Mouse (Mus musculus): ENCODE measurements at regions not wholly inside any gene's neighbourhood (a gene's known extent, or its start where the extent isn't known, plus 50 kb on each side); places are given as distances from the start of the nearest gene placed in this dataset.

- no peaks in the 10 kb centered on the region for H3K36me3 ChIP-seq
- H3K4me2 ChIP-seq (replicated peaks) = no peak overlapping the region; the same call in none of the 2 replicates
These were observed 82.1 kb upstream of the Tab2 start for GRCm38 (mm10) chr10:8037986-8038631.

GRCm38 (mm10) chr10:8036293-8036692 is 80.3 kb upstream of the Tab2 start:
- no peaks in the 10 kb centered on the region for H3K9me3 ChIP-seq
- no peak for ATAC-seq (ENCODE audit: low FRiP score, low read depth)
- H3K4me3 ChIP-seq = no peak overlapping the region
- 59% methylated on average over 4 of the region's 4 CpGs for WGBS
- H3K36me3 ChIP-seq = no peaks in the 10 kb centered on the region
- H3K27ac ChIP-seq (replicated peaks) = no peak overlapping the region
- no peak overlapping the region for H3K9ac ChIP-seq (replicated peaks)
- peaks cover 34% of the 10 kb centered on the region for H3K4me1 ChIP-seq
- no peaks in the 10 kb centered on the region for H3K27me3 ChIP-seq
- no peak overlapping the region for H3K4me2 ChIP-seq (replicated peaks)

More at GRCm38 (mm10) chr10:8037986-8038631, 82.1 kb upstream of the Tab2 start:
- 10% methylated on average over 5 of the region's 5 CpGs for WGBS
- peak; percentile 93 for ATAC-seq (ENCODE audit: low FRiP score, low read depth)
- H3K27me3 ChIP-seq = no peaks in the 10 kb centered on the region
- H3K9me3 ChIP-seq = no peaks in the 10 kb centered on the region
- peaks cover 34% of the 10 kb centered on the region for H3K4me1 ChIP-seq
- peak overlapping the region; percentile 81 for H3K27ac ChIP-seq (replicated peaks)
- no peak overlapping the region for H3K9ac ChIP-seq (replicated peaks)
- H3K4me3 ChIP-seq = no peak overlapping the region

GRCm38 (mm10) chr10:8035310-8035709 is 79.3 kb upstream of the Tab2 start:
- Histone ChIP-seq H3K27ac (replicated peaks) (peak overlapping the region; percentile 26; the same call in 1 of the 2 replicates), H3K4me3 (no peak overlapping the region), H3K36me3 (no peaks in the 10 kb centered on the region), H3K4me2 (replicated peaks) (no peak overlapping the region), H3K4me1 (peaks cover 34% of the 10 kb centered on the region), H3K27me3 (no peaks in the 10 kb centered on the region), H3K9me3 (no peaks in the 10 kb centered on the region), H3K9ac (replicated peaks) (no peak overlapping the region)
- WGBS = 18% methylated on average over 1 of the region's 1 CpGs
- no peak for ATAC-seq (ENCODE audit: low FRiP score, low read depth)

GRCm38 (mm10) chr10:8032203-8032602 is 76.2 kb upstream of the Tab2 start:
- no peak overlapping the region for H3K4me3 ChIP-seq
- H3K27ac ChIP-seq (replicated peaks) = no peak overlapping the region
- 79% methylated on average over 1 of the region's 1 CpGs for WGBS
- no peaks in the 10 kb centered on the region for H3K27me3 ChIP-seq
- no peak for ATAC-seq (ENCODE audit: low FRiP score, low read depth)
- H3K4me2 ChIP-seq (replicated peaks) = no peak overlapping the region
- no peaks in the 10 kb centered on the region for H3K36me3 ChIP-seq
- no peak overlapping the region for H3K9ac ChIP-seq (replicated peaks)
- H3K4me1 ChIP-seq = peaks cover 15% of the 10 kb centered on the region
- no peaks in the 10 kb centered on the region for H3K9me3 ChIP-seq

- no peak overlapping the region for H3K4me3 ChIP-seq
- peaks cover 5% of the 10 kb centered on the region; the same call in 1 of the 2 replicates for H3K4me1 ChIP-seq
- H3K9ac ChIP-seq (replicated peaks) = no peak overlapping the region
- ATAC-seq (ENCODE audit: low FRiP score, low read depth) = no peak
- H3K36me3 ChIP-seq = no peaks in the 10 kb centered on the region
- WGBS = 80% methylated on average over 2 of the region's 2 CpGs
- H3K27me3 ChIP-seq = no peaks in the 10 kb centered on the region
- H3K9me3 ChIP-seq = no peaks in the 10 kb centered on the region
- no peak overlapping the region for H3K27ac ChIP-seq (replicated peaks)
- H3K4me2 ChIP-seq (replicated peaks) = no peak overlapping the region
These were observed 72.8 kb upstream of the Tab2 start for GRCm38 (mm10) chr10:8028840-8029239.

GRCm38 (mm10) chr10:8027023-8027422 is 71.0 kb upstream of the Tab2 start:
- WGBS = 56% methylated on average over 6 of the region's 6 CpGs
- Histone ChIP-seq H3K27ac (replicated peaks) (no peak overlapping the region), H3K9me3 (no peaks in the 10 kb centered on the region), H3K27me3 (no peaks in the 10 kb centered on the region), H3K9ac (replicated peaks) (no peak overlapping the region), H3K36me3 (no peaks in the 10 kb centered on the region), H3K4me3 (no peak overlapping the region), H3K4me2 (replicated peaks) (no peak overlapping the region), H3K4me1 (peaks cover 5% of the 10 kb centered on the region; the same call in 1 of the 2 replicates)
- ATAC-seq (ENCODE audit: low FRiP score, low read depth) = no peak

- ATAC-seq (ENCODE audit: low FRiP score, low read depth) = no peak
These were observed 67.7 kb upstream of the Tab2 start for GRCm38 (mm10) chr10:8023741-8024140.

GRCm38 (mm10) chr10:8021971-8022370 is 65.9 kb upstream of the Tab2 start:
- no peak for ATAC-seq (ENCODE audit: low FRiP score, low read depth)
- Histone ChIP-seq H3K4me2 (replicated peaks) (no peak overlapping the region), H3K27me3 (no peaks in the 10 kb centered on the region), H3K4me1 (peaks cover 2% of the 10 kb centered on the region; the same call in 1 of the 2 replicates), H3K9ac (replicated peaks) (no peak overlapping the region), H3K4me3 (no peak overlapping the region), H3K36me3 (no peaks in the 10 kb centered on the region), H3K27ac (replicated peaks) (no peak overlapping the region), H3K9me3 (no peaks in the 10 kb centered on the region)
- WGBS = 100% methylated on average over 1 of the region's 1 CpGs

More at GRCm38 (mm10) chr10:8023741-8024140, 67.7 kb upstream of the Tab2 start:
- Histone ChIP-seq H3K4me1 (peaks cover 5% of the 10 kb centered on the region; the same call in 1 of the 2 replicates), H3K9ac (replicated peaks) (no peak overlapping the region), H3K4me2 (replicated peaks) (no peak overlapping the region), H3K4me3 (no peak overlapping the region), H3K36me3 (no peaks in the 10 kb centered on the region), H3K27me3 (no peaks in the 10 kb centered on the region), H3K9me3 (no peaks in the 10 kb centered on the region), H3K27ac (replicated peaks) (no peak overlapping the region)
- 85% methylated on average over 2 of the region's 2 CpGs for WGBS

- H3K4me1 ChIP-seq = no peaks in the 10 kb centered on the region
- no peaks in the 10 kb centered on the region for H3K27me3 ChIP-seq
- H3K4me3 ChIP-seq = no peak overlapping the region
- H3K9me3 ChIP-seq = no peaks in the 10 kb centered on the region
- 78% methylated on average over 4 of the region's 4 CpGs for WGBS
- no peak overlapping the region for H3K4me2 ChIP-seq (replicated peaks)
- H3K27ac ChIP-seq (replicated peaks) = no peak overlapping the region
- no peak overlapping the region for H3K9ac ChIP-seq (replicated peaks)
- H3K36me3 ChIP-seq = no peaks in the 10 kb centered on the region
- ATAC-seq (ENCODE audit: low FRiP score, low read depth) = no peak
These were observed 65.1 kb upstream of the Tab2 start for GRCm38 (mm10) chr10:8020916-8021705.

GRCm38 (mm10) chr10:8020113-8020512 is 64.1 kb upstream of the Tab2 start:
- no peak overlapping the region for H3K4me3 ChIP-seq
- H3K9me3 ChIP-seq = no peaks in the 10 kb centered on the region
- no peak overlapping the region for H3K4me2 ChIP-seq (replicated peaks)
- no peak overlapping the region for H3K27ac ChIP-seq (replicated peaks)
- H3K9ac ChIP-seq (replicated peaks) = no peak overlapping the region
- no peaks in the 10 kb centered on the region for H3K4me1 ChIP-seq
- 83% methylated on average over 4 of the region's 4 CpGs for WGBS
- H3K36me3 ChIP-seq = no peaks in the 10 kb centered on the region
- ATAC-seq (ENCODE audit: low FRiP score, low read depth) = no peak
- H3K27me3 ChIP-seq = no peaks in the 10 kb centered on the region

GRCm38 (mm10) chr10:8018229-8019026 is 62.4 kb upstream of the Tab2 start:
- no peaks in the 10 kb centered on the region for H3K9me3 ChIP-seq
- H3K9ac ChIP-seq (replicated peaks) = no peak overlapping the region
- no peaks in the 10 kb centered on the region for H3K36me3 ChIP-seq
- no peak overlapping the region for H3K27ac ChIP-seq (replicated peaks)
- H3K4me1 ChIP-seq = no peaks in the 10 kb centered on the region
- no peak for ATAC-seq (ENCODE audit: low FRiP score, low read depth)
- no peak overlapping the region for H3K4me3 ChIP-seq
- H3K27me3 ChIP-seq = no peaks in the 10 kb centered on the region
- no peak overlapping the region for H3K4me2 ChIP-seq (replicated peaks)

GRCm38 (mm10) chr10:8016741-8017140 is 60.7 kb upstream of the Tab2 start:
- H3K4me2 ChIP-seq (replicated peaks) = no peak overlapping the region
- H3K9me3 ChIP-seq = no peaks in the 10 kb centered on the region
- 81% methylated on average over 2 of the region's 2 CpGs for WGBS
- H3K4me3 ChIP-seq = no peak overlapping the region
- H3K4me1 ChIP-seq = no peaks in the 10 kb centered on the region
- no peak for ATAC-seq (ENCODE audit: low FRiP score, low read depth)
- H3K27ac ChIP-seq (replicated peaks) = no peak overlapping the region
- no peaks in the 10 kb centered on the region for H3K36me3 ChIP-seq
- no peaks in the 10 kb centered on the region for H3K27me3 ChIP-seq
- H3K9ac ChIP-seq (replicated peaks) = no peak overlapping the region
